Mouse (Mus musculus): Measurements from ENCODE around the gene Tcte2. TPM values are rescaled to one million over a fixed set of nuclear protein-coding genes. Genes with fewer than 3 reads are reported as not detected.

The Tcte2 gene
- total and polyA plus RNA-seq, 3 experiments, result 0.16 TPM; not detected in 2

DNA sequence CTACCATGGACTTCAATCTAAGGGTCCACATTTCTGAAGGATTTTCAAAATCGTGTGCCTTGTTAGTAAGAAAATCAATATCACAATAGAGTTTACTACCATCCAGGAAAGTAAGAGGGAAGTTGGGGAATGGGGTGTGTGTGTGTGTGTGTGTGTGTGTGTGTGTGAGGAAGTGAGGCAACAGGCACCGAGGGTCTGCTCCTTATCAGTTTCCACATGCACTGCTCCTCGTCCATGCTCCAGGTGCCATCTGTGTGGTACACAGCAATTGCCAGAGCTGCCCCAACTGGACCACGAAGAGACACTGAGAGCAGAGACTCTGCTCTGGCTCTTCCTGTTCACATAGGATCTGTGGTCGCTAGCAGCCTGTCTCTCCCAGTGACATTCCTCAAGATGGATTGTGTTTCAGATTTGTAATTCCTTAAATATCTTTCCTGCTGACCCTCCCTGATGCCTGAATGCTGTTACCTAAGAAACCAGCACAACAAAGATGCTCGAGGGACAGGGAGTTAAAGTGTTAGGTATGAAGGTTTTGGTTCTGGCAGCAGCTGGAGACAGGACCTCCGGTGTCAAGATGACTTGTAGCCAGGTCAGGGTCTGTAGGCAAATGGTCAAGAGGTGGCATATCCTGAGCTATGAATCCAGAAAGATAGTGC lies 23.4 kb downstream of the Tcte2 start:
- no peaks in the 10 kb centered on the region for H3K27me3 ChIP-seq (ENCODE audit: insufficient read depth, low read length)
- H3K9me3 ChIP-seq (replicated peaks), result peaks cover 48% of the 10 kb centered on the region
- ATAC-seq (ENCODE audit: extremely low read depth, insufficient number of reproducible peaks, low FRiP score, poor library complexity, severe bottlenecking), result no peak
- TF ChIP-seq GATA1 (IDR thresholded peaks at IDR 0.05; ENCODE audit: borderline replicate concordance, low read length), result no peak
- TF ChIP-seq POLR2AphosphoS5 (IDR thresholded peaks at IDR 0.05; ENCODE audit: insufficient replicate concordance, low read depth, low read length), result no peak
- TF ChIP-seq GATA2 (IDR thresholded peaks at IDR 0.05; ENCODE audit: borderline replicate concordance, low read depth, low read length), result no peak
- TF ChIP-seq TAL1 (conservative IDR thresholded peaks at IDR 0.05; ENCODE audit: low read depth, low read length), result no peak
- no peak for TF ChIP-seq CTCF (IDR thresholded peaks at IDR 0.05; ENCODE audit: low read depth, low read length)
- no peak overlapping the region for H3K4me3 ChIP-seq (ENCODE audit: low read depth, low read length)
- no peaks in the 10 kb centered on the region for H3K36me3 ChIP-seq (replicated peaks)
- H3K4me1 ChIP-seq (ENCODE audit: insufficient read depth, low read depth, low read length), result no peaks in the 10 kb centered on the region
- no peak for DNase-seq (ENCODE audit: low spot score)

DNA sequence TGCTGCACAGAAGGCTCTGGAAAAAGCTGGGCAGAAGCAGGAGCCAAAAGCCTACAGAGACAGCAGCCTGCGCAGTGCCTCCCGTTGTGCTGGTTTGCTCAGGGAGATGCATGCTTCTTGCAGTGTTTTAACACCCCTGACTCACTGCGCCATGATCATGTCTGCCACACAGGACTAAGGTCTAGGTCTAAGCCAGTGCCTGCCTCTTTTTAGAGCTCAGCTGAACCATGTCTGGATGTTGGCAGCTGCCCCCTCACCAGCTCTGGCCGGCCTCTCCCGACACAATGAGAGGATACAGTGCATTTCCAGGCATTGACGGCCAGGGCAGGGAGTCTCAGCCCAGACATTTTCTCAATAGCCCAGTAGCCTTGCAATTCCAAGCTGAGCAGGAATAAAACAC lies 24.3 kb downstream of the Tcte2 start:
- Histone ChIP-seq H3K27me3 (ENCODE audit: insufficient read depth, low read length) (no peaks in the 10 kb centered on the region), H3K4me1 (ENCODE audit: insufficient read depth, low read depth, low read length) (no peaks in the 10 kb centered on the region), H3K9me3 (replicated peaks) (peaks cover 48% of the 10 kb centered on the region), H3K36me3 (replicated peaks) (no peaks in the 10 kb centered on the region), H3K4me3 (ENCODE audit: low read depth, low read length) (no peak overlapping the region)
- no peak for ATAC-seq (ENCODE audit: extremely low read depth, insufficient number of reproducible peaks, low FRiP score, poor library complexity, severe bottlenecking)
- no peak for DNase-seq (ENCODE audit: low spot score)
- TF ChIP-seq CTCF (IDR thresholded peaks at IDR 0.05; ENCODE audit: low read depth, low read length) (no peak), GATA2 (IDR thresholded peaks at IDR 0.05; ENCODE audit: borderline replicate concordance, low read depth, low read length) (no peak), TAL1 (conservative IDR thresholded peaks at IDR 0.05; ENCODE audit: low read depth, low read length) (no peak), GATA1 (IDR thresholded peaks at IDR 0.05; ENCODE audit: borderline replicate concordance, low read length) (no peak), POLR2AphosphoS5 (IDR thresholded peaks at IDR 0.05; ENCODE audit: insufficient replicate concordance, low read depth, low read length) (no peak)

DNA sequence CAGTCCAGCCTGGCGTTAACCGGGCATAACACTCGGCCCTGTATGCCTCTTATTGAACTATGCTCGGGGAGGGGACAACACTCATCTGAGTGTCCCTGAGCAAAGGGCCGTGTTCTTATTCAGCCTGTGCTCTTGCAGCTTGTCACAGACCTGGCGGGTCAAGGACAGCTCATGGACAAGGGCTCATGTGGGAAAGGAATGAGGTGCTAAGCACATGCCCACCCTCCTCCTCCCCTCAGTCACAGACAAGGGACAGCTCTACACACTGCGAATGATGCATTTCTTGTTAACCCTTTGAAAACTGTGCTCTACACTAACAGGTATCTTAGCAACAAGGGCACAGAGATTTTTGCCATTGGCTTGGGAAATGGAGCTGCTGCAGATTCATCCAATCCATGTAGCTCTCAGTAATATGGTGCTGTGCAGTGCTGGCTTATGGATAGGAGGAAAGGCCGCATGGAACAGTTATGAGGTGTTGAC lies 25.8 kb downstream of the Tcte2 start:
- H3K4me3 ChIP-seq (ENCODE audit: low read depth, low read length), result no peak overlapping the region
- H3K36me3 ChIP-seq (replicated peaks), result no peaks in the 10 kb centered on the region
- no peaks in the 10 kb centered on the region for H3K27me3 ChIP-seq (ENCODE audit: insufficient read depth, low read length)
- H3K4me1 ChIP-seq (ENCODE audit: insufficient read depth, low read depth, low read length), result no peaks in the 10 kb centered on the region
- no peak for DNase-seq (ENCODE audit: low spot score)
- peaks cover 51% of the 10 kb centered on the region for H3K9me3 ChIP-seq (replicated peaks)
- TF ChIP-seq GATA2 (IDR thresholded peaks at IDR 0.05; ENCODE audit: borderline replicate concordance, low read depth, low read length), result no peak
- no peak for TF ChIP-seq CTCF (IDR thresholded peaks at IDR 0.05; ENCODE audit: low read depth, low read length)
- TF ChIP-seq POLR2AphosphoS5 (IDR thresholded peaks at IDR 0.05; ENCODE audit: insufficient replicate concordance, low read depth, low read length), result no peak
- TF ChIP-seq GATA1 (IDR thresholded peaks at IDR 0.05; ENCODE audit: borderline replicate concordance, low read length), result no peak
- TF ChIP-seq TAL1 (conservative IDR thresholded peaks at IDR 0.05; ENCODE audit: low read depth, low read length), result no peak
- no peak for ATAC-seq (ENCODE audit: extremely low read depth, insufficient number of reproducible peaks, low FRiP score, poor library complexity, severe bottlenecking)

DNA sequence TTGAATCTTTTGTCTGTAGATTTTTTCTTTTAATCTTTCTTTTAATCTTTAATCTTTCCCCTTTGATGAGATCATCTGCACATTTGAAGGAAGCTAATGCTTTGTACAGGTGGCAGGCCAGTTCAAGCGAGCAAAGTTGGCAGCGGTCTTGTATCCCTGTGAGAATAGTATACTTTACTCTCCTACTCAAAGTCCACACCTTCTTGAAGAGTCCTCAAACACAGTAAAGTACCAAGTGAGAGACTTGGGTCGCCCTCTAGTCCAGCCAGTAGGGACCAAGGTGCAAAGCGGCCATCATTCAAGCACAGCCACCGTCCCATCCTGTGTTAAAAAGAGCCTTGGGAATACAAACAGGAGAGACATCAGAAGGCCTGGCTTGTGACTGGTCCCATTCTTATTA lies 26.6 kb downstream of the Tcte2 start:
- no peak for ATAC-seq (ENCODE audit: extremely low read depth, insufficient number of reproducible peaks, low FRiP score, poor library complexity, severe bottlenecking)
- H3K4me3 ChIP-seq (ENCODE audit: low read depth, low read length), result no peak overlapping the region
- H3K9me3 ChIP-seq (replicated peaks), result peaks cover 51% of the 10 kb centered on the region

DNA sequence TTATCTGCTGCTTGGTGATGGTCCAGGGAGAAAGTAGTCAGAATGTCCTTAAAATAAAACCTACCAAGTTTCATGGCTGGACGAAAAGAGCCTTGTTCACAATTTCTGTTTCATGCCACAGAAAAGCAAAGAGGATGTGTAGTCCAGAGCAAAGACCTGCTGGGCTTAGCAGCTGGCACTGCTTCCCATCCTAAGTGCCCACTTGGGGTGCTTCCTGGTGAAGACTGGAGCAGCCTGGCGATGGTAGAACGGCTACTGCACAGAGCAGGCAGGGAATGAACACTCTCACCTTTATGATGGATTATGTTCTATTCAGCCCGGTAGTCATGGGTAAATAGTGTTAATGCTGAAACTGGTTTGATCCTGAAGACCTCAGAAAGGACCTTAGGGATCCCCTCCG lies 27.7 kb downstream of the Tcte2 start:
- no peak for ATAC-seq (ENCODE audit: extremely low read depth, insufficient number of reproducible peaks, low FRiP score, poor library complexity, severe bottlenecking)

More for the DNA sequence above, 26.6 kb downstream of the Tcte2 start:
- H3K4me1 ChIP-seq (ENCODE audit: insufficient read depth, low read depth, low read length), result no peaks in the 10 kb centered on the region
- no peak for TF ChIP-seq POLR2AphosphoS5 (IDR thresholded peaks at IDR 0.05; ENCODE audit: insufficient replicate concordance, low read depth, low read length)
- no peak for TF ChIP-seq CTCF (IDR thresholded peaks at IDR 0.05; ENCODE audit: low read depth, low read length)
- TF ChIP-seq GATA1 (IDR thresholded peaks at IDR 0.05; ENCODE audit: borderline replicate concordance, low read length), result no peak
- no peak for TF ChIP-seq GATA2 (IDR thresholded peaks at IDR 0.05; ENCODE audit: borderline replicate concordance, low read depth, low read length)
- no peak for TF ChIP-seq TAL1 (conservative IDR thresholded peaks at IDR 0.05; ENCODE audit: low read depth, low read length)
- H3K36me3 ChIP-seq (replicated peaks), result no peaks in the 10 kb centered on the region
- H3K27me3 ChIP-seq (ENCODE audit: insufficient read depth, low read length), result no peaks in the 10 kb centered on the region
- no peak for DNase-seq (ENCODE audit: low spot score)

DNA sequence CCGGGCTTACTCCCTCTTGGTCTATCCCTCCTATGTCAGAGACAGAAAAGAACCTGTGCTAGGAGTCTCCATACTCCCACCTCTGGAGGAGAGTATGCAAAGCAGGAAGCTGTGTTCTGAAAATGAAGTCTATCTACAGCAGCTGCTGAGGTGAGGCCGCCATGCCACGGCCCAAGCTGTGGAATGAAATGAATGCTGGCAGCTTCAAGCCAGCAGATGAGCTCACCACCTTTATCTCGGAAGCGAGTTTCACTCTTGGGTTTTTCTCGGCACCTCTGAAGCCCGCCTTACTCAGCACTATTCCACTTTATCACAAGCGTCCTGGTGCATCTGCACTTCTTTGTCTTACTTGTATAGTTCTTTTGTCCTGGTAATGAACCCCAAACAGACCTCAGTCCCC lies 28.9 kb downstream of the Tcte2 start:
- no peak for ATAC-seq (ENCODE audit: extremely low read depth, insufficient number of reproducible peaks, low FRiP score, poor library complexity, severe bottlenecking)
- no peak for TF ChIP-seq CTCF (IDR thresholded peaks at IDR 0.05; ENCODE audit: low read depth, low read length)
- TF ChIP-seq POLR2AphosphoS5 (IDR thresholded peaks at IDR 0.05; ENCODE audit: insufficient replicate concordance, low read depth, low read length), result no peak
- TF ChIP-seq GATA1 (IDR thresholded peaks at IDR 0.05; ENCODE audit: borderline replicate concordance, low read length), result no peak
- TF ChIP-seq TAL1 (conservative IDR thresholded peaks at IDR 0.05; ENCODE audit: low read depth, low read length), result no peak
- no peak for TF ChIP-seq GATA2 (IDR thresholded peaks at IDR 0.05; ENCODE audit: borderline replicate concordance, low read depth, low read length)
- no peak for DNase-seq (ENCODE audit: low spot score)

More for the DNA sequence above, 27.7 kb downstream of the Tcte2 start:
- H3K4me3 ChIP-seq (ENCODE audit: low read depth, low read length), result no peak overlapping the region
- peaks cover 51% of the 10 kb centered on the region for H3K9me3 ChIP-seq (replicated peaks)
- H3K4me1 ChIP-seq (ENCODE audit: insufficient read depth, low read depth, low read length), result no peaks in the 10 kb centered on the region
- no peaks in the 10 kb centered on the region for H3K27me3 ChIP-seq (ENCODE audit: insufficient read depth, low read length)
- no peak for DNase-seq (ENCODE audit: low spot score)
- no peaks in the 10 kb centered on the region for H3K36me3 ChIP-seq (replicated peaks)
- no peak for TF ChIP-seq TAL1 (conservative IDR thresholded peaks at IDR 0.05; ENCODE audit: low read depth, low read length)
- TF ChIP-seq GATA1 (IDR thresholded peaks at IDR 0.05; ENCODE audit: borderline replicate concordance, low read length), result no peak

More for the DNA sequence above, 28.9 kb downstream of the Tcte2 start:
- no peaks in the 10 kb centered on the region for H3K27me3 ChIP-seq (ENCODE audit: insufficient read depth, low read length)
- no peak overlapping the region for H3K4me3 ChIP-seq (ENCODE audit: low read depth, low read length)
- H3K4me1 ChIP-seq (ENCODE audit: insufficient read depth, low read depth, low read length), result no peaks in the 10 kb centered on the region
- H3K9me3 ChIP-seq (replicated peaks), result peaks cover 47% of the 10 kb centered on the region
- no peaks in the 10 kb centered on the region for H3K36me3 ChIP-seq (replicated peaks)

All from G1E (cell line).